9 mouse cellular contexts compared by ENCODE assay signal in genomic region chr17:67866541-67867241, GRCm38 (mm10).
DNase-seq lines count a peak whose midpoint lies in the region; ATAC-seq lines count a peak whose summit lies in the region.
"Had no signal": no experiment of that assay in that cellular context is flagged by ENCODE, and none has a peak within 500 bp of the region (broad histone marks: within the 10 kb centered on the region; RNA-seq: fewer than 3 reads in every experiment).

No protein-coding gene starts in this region.

- no peaks in the 10 kb centered on the region for H3K4me1 ChIP-seq in hindbrain, embryonic 11.5 days (replicated peaks; ENCODE audit: control insufficient read depth, insufficient read depth, low read length)
- no peaks in the 10 kb centered on the region for H3K4me1 ChIP-seq in hindbrain, embryonic 16.5 days (ENCODE audit: control insufficient read depth, insufficient read depth, low read depth, low read length)
- H3K4me1 ChIP-seq in brown adipose tissue, adult 24 weeks (ENCODE audit: control insufficient read depth, insufficient read depth, insufficient read length, low read length), result 0 out of 2 replicates have a peak, but pooled peaks cover 2% of the 10 kb centered on the region
- H3K4me1 ChIP-seq in limb, embryonic 10.5 days, result peaks cover 24% of the 10 kb centered on the region
- no peaks in the 10 kb centered on the region for H3K4me1 ChIP-seq in liver, embryonic 12.5 days
- H3K4me1 ChIP-seq in forebrain, embryonic 15.5 days, result 0 out of 2 replicates have a peak, but pooled peaks cover 8% of the 10 kb centered on the region

- no peak overlapping the region for H3K4me3 ChIP-seq in hindbrain, embryonic 11.5 days (ENCODE audit: low read depth, low read length)
- H3K4me3 ChIP-seq in hindbrain, embryonic 16.5 days (ENCODE audit: low read length), result no peak overlapping the region
- no peak overlapping the region for H3K4me3 ChIP-seq in brown adipose tissue, adult 24 weeks (ENCODE audit: insufficient read depth, low read depth, low read length)
- H3K4me3 ChIP-seq in limb, embryonic 10.5 days, result peak overlapping the region; percentile 25; the same call in 1 of the 2 replicates
- no peak overlapping the region for H3K4me3 ChIP-seq in liver, embryonic 12.5 days
- H3K4me3 ChIP-seq in forebrain, embryonic 15.5 days, result no peak overlapping the region

- no peak for ATAC-seq in hindbrain, embryonic 11.5 days (ENCODE audit: low FRiP score)
- no peak for ATAC-seq in hindbrain, embryonic 16.5 days
- no peak for ATAC-seq in liver, embryonic 12.5 days
- ATAC-seq in forebrain, embryonic 15.5 days (replicated peaks), result no peak

- no peak overlapping the region for H3K4me2 ChIP-seq in hindbrain, embryonic 11.5 days (replicated peaks; ENCODE audit: low read depth, low read length)
- H3K4me2 ChIP-seq in hindbrain, embryonic 16.5 days (ENCODE audit: low read length), result no peak overlapping the region
- no peak overlapping the region for H3K4me2 ChIP-seq in liver, embryonic 12.5 days
- no peak overlapping the region for H3K4me2 ChIP-seq in forebrain, embryonic 15.5 days (replicated peaks)

- no peaks in the 10 kb centered on the region for H3K27me3 ChIP-seq in hindbrain, embryonic 11.5 days (ENCODE audit: control insufficient read depth, insufficient read depth, low read length)
- H3K27me3 ChIP-seq in hindbrain, embryonic 16.5 days (replicated peaks; ENCODE audit: control insufficient read depth, insufficient read depth, low read length), result no peaks in the 10 kb centered on the region
- no peaks in the 10 kb centered on the region for H3K27me3 ChIP-seq in limb, embryonic 10.5 days (ENCODE audit: low read depth, poor library complexity, severe bottlenecking)
- H3K27me3 ChIP-seq in liver, embryonic 12.5 days (replicated peaks), result no peaks in the 10 kb centered on the region
- no peaks in the 10 kb centered on the region for H3K27me3 ChIP-seq in forebrain, embryonic 15.5 days

- H3K9ac ChIP-seq in hindbrain, embryonic 11.5 days (ENCODE audit: low read depth, low read length), result no peak overlapping the region
- H3K9ac ChIP-seq in hindbrain, embryonic 16.5 days (ENCODE audit: low read depth, low read length), result no peak overlapping the region
- H3K9ac ChIP-seq in liver, embryonic 12.5 days, result no peak overlapping the region
- no peak overlapping the region for H3K9ac ChIP-seq in forebrain, embryonic 15.5 days (replicated peaks)

- peak; percentile 14 for DNase-seq in hindbrain, embryonic 11.5 days (ENCODE audit: low spot score)
- DNase-seq in forelimb bud, embryonic 11.5 days (ENCODE audit: low read depth, low spot score), result peak; percentile 88
- DNase-seq in limb, embryonic 10.5 days (ENCODE audit: low spot score), result peak; percentile 67
- no peak for DNase-seq in urinary bladder, postnatal 10 days (ENCODE audit: low spot score)
- DNase-seq: cerebellum, adult 2 months had no signal

- no peak overlapping the region for H3K27ac ChIP-seq in hindbrain, embryonic 11.5 days (ENCODE audit: low read depth, low read length)
- H3K27ac ChIP-seq in hindbrain, embryonic 16.5 days (ENCODE audit: low read depth, low read length), result no peak overlapping the region
- peak overlapping the region; percentile 85 for H3K27ac ChIP-seq in brown adipose tissue, adult 24 weeks (replicated peaks; ENCODE audit: low read depth, low read length)
- H3K27ac ChIP-seq in limb, embryonic 10.5 days, result peak overlapping the region; percentile 88
- no peak overlapping the region for H3K27ac ChIP-seq in liver, embryonic 12.5 days
- no peak overlapping the region for H3K27ac ChIP-seq in forebrain, embryonic 15.5 days (replicated peaks)

- no peaks in the 10 kb centered on the region for H3K9me3 ChIP-seq in hindbrain, embryonic 11.5 days (ENCODE audit: control insufficient read depth, low read length)
- H3K9me3 ChIP-seq in hindbrain, embryonic 16.5 days (ENCODE audit: control insufficient read depth, low read length), result no peaks in the 10 kb centered on the region
- no peaks in the 10 kb centered on the region for H3K9me3 ChIP-seq in limb, embryonic 10.5 days (replicated peaks)
- H3K9me3 ChIP-seq in liver, embryonic 12.5 days (replicated peaks), result no peaks in the 10 kb centered on the region
- no peaks in the 10 kb centered on the region for H3K9me3 ChIP-seq in forebrain, embryonic 15.5 days

- no peaks in the 10 kb centered on the region; the same call in 1 of the 2 replicates for H3K36me3 ChIP-seq in hindbrain, embryonic 11.5 days (ENCODE audit: control insufficient read depth, insufficient read depth, low read length)
- H3K36me3 ChIP-seq in hindbrain, embryonic 16.5 days (ENCODE audit: control insufficient read depth, insufficient read depth, low read length), result no peaks in the 10 kb centered on the region
- H3K36me3 ChIP-seq in limb, embryonic 10.5 days, result peaks cover 77% of the 10 kb centered on the region
- H3K36me3 ChIP-seq in liver, embryonic 12.5 days, result peaks cover 6% of the 10 kb centered on the region
- H3K36me3 ChIP-seq in forebrain, embryonic 15.5 days, result no peaks in the 10 kb centered on the region

- 63% methylated on average over 20 of the region's 20 CpGs for WGBS in hindbrain, embryonic 11.5 days
- WGBS in hindbrain, embryonic 16.5 days, result 71% methylated on average over 20 of the region's 20 CpGs
- 38% methylated on average over 20 of the region's 20 CpGs for WGBS in limb, embryonic 10.5 days
- 76% methylated on average over 20 of the region's 20 CpGs for WGBS in liver, embryonic 12.5 days (ENCODE audit: insufficient replicate concordance)
- 64% methylated on average over 20 of the region's 20 CpGs for WGBS in forebrain, embryonic 15.5 days

Comparison
In these comparisons a context has a peak if more than half of its experiments do, and no peak if none do; other contexts are left out.
1. H3K27ac ChIP-seq: peak in brown adipose tissue, adult 24 weeks (single experiment) and limb, embryonic 10.5 days (single experiment); none in hindbrain, embryonic 11.5 days (single experiment), hindbrain, embryonic 16.5 days (single experiment), liver, embryonic 12.5 days (single experiment) and forebrain, embryonic 15.5 days (single experiment).